Mouse (Mus musculus) intestine, embryonic 14.5 days (tissue): ENCODE data around the gene Sh3d19. TPM values are rescaled to one million over a fixed set of nuclear protein-coding genes. Genes with fewer than 3 reads are reported as not detected.
A peak's percentile ranks its signal among the peaks of the same experiment; 100 is the strongest.
"Not testable (repeated sequence)": the region's sequence is repeated elsewhere in the genome, so short reads cannot be mapped to it uniquely, and the experiment has no call there.

Source experiments
- ATAC-seq: fragments of 200-750 bp; cut with Nextera tagmentation; replicated peaks from 2 replicates; pipeline ENCODE4 v1.8.0; 2017; ENCODE audit warnings: low read depth, moderate number of reproducible peaks, moderate TSS enrichment, moderate library complexity; ENCODE audit not compliant: low FRiP score, low TSS enrichment
- DNase-seq: peaks from one replicate; pipeline ENCODE4 v3.0.0-alpha.2; 2018; ENCODE audit warnings: low spot score
- H3K27ac ChIP-seq: fragments of 300-500 bp; sonication (generic); 2 replicates; pipeline ENCODE4 v1.5.1; 2014; ENCODE audit warnings: low read depth, mild to moderate bottlenecking, control low read depth
- H3K27me3 ChIP-seq: fragments of 300-500 bp; sonication (generic); replicated peaks from 2 replicates; pipeline ENCODE4 v1.6.1; 2014; ENCODE audit warnings: low read length, control low read depth; ENCODE audit not compliant: control insufficient read depth, insufficient read depth
- H3K36me3 ChIP-seq: fragments of 300-500 bp; sonication (generic); 2 replicates; pipeline ENCODE4 v1.6.1; 2014; ENCODE audit warnings: low read length, control low read depth; ENCODE audit not compliant: control insufficient read depth, insufficient read depth
- H3K4me1 ChIP-seq: fragments of 300-500 bp; sonication (generic); replicated peaks from 2 replicates; pipeline ENCODE4 v1.6.1; 2014; ENCODE audit warnings: low read length, control low read depth, mixed read lengths; ENCODE audit not compliant: control insufficient read depth, insufficient read depth
- H3K4me2 ChIP-seq: fragments of 300-500 bp; sonication (generic); 2 replicates; pipeline ENCODE4 v1.6.1; 2014; ENCODE audit warnings: low read length
- H3K4me3 ChIP-seq: fragments of 300-500 bp; sonication (generic); 2 replicates; pipeline ENCODE4 v1.5.1; 2014; ENCODE audit warnings: low read depth, low read length, control low read depth, mixed read lengths
- H3K9ac ChIP-seq: fragments of 300-500 bp; sonication (generic); 2 replicates; pipeline ENCODE4 v1.6.1; 2014; ENCODE audit warnings: mild to moderate bottlenecking, low read length
- H3K9me3 ChIP-seq: fragments of 300-500 bp; sonication (generic); 2 replicates; pipeline ENCODE4 v1.6.1; 2016; ENCODE audit warnings: low read length, control low read depth; ENCODE audit not compliant: control insufficient read depth
- WGBS: fragments of 180-500 bp; shearing (Covaris S2); extraction: QIAGEN DNeasy Blood & Tissue Kit; methylation state at CpG from one replicate; pipeline ENCODE4 v1.1.7; 2014; 5-methylcytosine and 5-hydroxymethylcytosine counted together
- polyA plus RNA-seq: library from polyadenylated mRNA; unstranded; fragments of >200 nt; fragmentation: Nextera tagmentation; extraction: Ambion mirVana; gene quantifications from 2 replicates; pipeline ENCODE4 v1.2.1, GENCODE M21; 2014

The Sh3d19 gene
- polyA plus RNA-seq, 1 experiment from 2014 or later: 55.4 TPM

DNA sequence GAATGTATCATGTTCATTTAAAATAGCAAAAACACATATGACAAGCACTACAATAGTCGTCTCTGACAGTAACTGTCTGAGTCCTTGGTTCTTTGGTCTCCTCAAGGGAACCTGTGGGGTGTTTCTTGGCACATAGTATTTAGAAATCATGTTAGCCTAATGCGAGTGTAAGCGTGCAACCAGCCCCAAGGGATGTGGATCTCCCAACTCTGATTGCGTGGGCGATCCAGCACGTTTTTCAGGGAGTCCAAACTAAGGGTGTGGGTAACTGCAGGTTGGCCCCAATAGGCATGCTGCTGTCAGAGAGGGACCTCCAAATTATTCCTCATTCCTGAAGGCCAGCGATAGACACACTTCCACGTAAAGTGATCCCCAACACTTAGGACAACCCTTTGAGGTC lies 1.9 kb upstream of the Sh3d19 start:
- Histone ChIP-seq H3K4me3 (no peak overlapping the region), H3K27me3 (no peaks in the 10 kb centered on the region), H3K4me2 (no peak overlapping the region), H3K9me3 (no peaks in the 10 kb centered on the region), H3K9ac (no peak overlapping the region), H3K27ac (no peak overlapping the region), H3K4me1 (peaks cover 10% of the 10 kb centered on the region), H3K36me3 (no peaks in the 10 kb centered on the region)
- WGBS: 89% methylated on average over 8 of the region's 8 CpGs
- DNase-seq: no peak
- ATAC-seq: no peak

DNA sequence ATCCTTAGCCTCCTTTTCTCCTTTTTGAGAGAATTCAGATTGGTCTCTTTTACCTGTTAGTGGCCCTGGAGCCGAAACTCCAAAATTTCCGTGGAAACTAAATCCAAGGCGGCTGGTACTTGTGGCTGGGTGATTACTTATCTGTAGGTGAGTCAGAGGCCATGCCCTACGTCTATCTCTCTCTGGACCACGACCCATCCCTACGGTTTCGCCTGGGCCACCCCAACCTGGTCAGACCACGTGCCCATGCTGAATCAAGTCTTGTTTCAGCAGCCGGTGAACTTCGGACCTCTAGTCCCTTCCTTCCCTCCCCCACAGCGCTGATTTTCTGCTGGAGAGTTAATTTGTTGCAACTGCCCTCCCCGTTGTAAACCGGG lies 678 bp downstream of the Sh3d19 start:
- H3K9me3 ChIP-seq: no peaks in the 10 kb centered on the region
- ATAC-seq (peak; percentile 73; the same call in 1 of the 2 replicates), DNase-seq (no peak)
- peak overlapping the region; percentile 89 for H3K27ac ChIP-seq
- peaks cover 10% of the 10 kb centered on the region for H3K4me1 ChIP-seq
- 1% methylated on average over 13 of the region's 13 CpGs for WGBS
- no peaks in the 10 kb centered on the region for H3K27me3 ChIP-seq
- H3K4me3 ChIP-seq: peak overlapping the region; percentile 79
- H3K9ac ChIP-seq: peak overlapping the region; percentile 81
- no peaks in the 10 kb centered on the region for H3K36me3 ChIP-seq
- H3K4me2 ChIP-seq: peak overlapping the region; percentile 86

DNA sequence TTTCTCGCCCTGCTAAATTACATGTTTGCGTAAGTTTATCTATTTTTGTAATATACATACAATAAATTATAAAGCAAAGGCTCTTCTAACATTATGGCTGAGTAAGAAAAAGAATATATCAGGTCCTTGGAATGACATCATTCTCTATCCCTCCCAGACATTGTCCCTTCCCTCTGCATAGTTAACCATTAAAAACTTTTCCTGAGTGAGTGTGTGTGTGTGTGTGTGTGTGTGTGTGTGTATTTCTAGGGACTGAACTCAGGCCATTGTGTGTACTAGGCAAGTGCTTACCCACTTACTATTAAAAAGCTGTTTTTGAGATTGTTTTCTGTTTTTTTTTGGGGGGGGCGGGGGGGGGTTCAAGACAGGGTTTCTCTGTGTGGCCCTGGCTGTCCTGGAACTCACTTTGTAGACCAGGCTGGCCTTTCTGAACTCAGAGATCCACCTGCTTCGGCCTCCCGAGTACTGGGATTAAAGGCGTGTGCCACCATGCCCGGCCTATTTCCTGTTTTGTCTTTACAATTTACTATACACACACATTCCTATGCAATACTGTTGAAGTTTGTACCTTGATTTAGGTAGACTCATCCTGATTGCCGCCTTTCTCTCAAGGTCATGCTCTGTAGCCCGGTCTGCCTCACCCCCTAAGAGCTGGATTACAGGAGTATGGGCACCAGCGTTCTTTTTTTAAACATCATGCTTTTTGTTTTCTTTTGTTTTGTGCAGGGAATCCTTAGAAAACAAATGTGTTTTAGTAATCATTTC lies 2.6 kb downstream of the Sh3d19 start:
- ATAC-seq: no peak
- Histone ChIP-seq H3K4me2 (peak overlapping the region; percentile 86), H3K4me1 (peaks cover 12% of the 10 kb centered on the region), H3K27ac (peak overlapping the region; percentile 89; the same call in 1 of the 2 replicates), H3K9ac (no peak overlapping the region), H3K27me3 (no peaks in the 10 kb centered on the region), H3K4me3 (no peak overlapping the region), H3K36me3 (no peaks in the 10 kb centered on the region), H3K9me3 (no peaks in the 10 kb centered on the region)
- WGBS: 78% methylated on average over 10 of the region's 10 CpGs
- DNase-seq: no peak

DNA sequence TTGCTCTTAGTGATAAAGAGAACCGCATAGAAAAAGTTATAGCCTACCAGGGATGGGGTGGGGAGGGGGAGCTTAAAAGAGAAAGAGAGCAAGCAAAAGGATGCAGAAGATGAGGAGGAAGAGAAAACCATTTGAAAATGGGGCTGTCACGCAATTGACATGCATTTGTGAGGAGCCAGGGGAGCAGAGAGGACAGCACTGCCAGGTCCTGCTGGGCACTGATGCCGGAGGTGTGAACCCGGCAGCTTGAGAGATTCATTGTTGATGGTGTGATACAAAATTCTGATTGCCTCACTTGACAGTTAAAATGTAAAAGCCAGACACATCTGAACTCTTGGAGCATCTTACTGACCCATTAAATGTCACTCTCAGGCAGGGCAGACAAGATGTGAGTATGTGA lies 3.5 kb downstream of the Sh3d19 start:
- Histone ChIP-seq H3K9ac (no peak overlapping the region), H3K27me3 (no peaks in the 10 kb centered on the region), H3K4me3 (no peak overlapping the region), H3K27ac (no peak overlapping the region), H3K36me3 (no peaks in the 10 kb centered on the region), H3K4me1 (peaks cover 12% of the 10 kb centered on the region), H3K4me2 (no peak overlapping the region), H3K9me3 (no peaks in the 10 kb centered on the region)
- ATAC-seq (no peak), DNase-seq (no peak)
- WGBS: 65% methylated on average over 4 of the region's 4 CpGs

DNA sequence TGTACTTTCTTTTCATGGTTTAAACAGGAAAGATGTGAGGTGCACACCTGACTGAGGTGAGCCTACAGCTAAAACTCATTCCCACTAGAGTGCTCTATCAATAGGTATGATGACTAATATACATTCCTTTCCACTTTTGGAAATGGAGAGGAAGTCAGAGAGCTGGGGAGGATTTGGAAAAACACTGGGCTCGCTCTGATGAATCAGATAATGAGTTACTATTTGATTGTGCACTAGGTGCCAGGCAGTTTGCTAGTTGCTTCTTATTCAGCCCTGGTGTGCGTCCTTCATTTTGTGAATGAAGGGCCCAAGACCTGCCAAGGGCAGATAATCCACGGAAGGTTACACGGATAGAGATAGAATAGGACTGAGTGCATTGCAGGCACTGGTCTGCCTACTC lies 9.1 kb downstream of the Sh3d19 start:
- WGBS: 92% methylated on average over 4 of the region's 4 CpGs

DNA sequence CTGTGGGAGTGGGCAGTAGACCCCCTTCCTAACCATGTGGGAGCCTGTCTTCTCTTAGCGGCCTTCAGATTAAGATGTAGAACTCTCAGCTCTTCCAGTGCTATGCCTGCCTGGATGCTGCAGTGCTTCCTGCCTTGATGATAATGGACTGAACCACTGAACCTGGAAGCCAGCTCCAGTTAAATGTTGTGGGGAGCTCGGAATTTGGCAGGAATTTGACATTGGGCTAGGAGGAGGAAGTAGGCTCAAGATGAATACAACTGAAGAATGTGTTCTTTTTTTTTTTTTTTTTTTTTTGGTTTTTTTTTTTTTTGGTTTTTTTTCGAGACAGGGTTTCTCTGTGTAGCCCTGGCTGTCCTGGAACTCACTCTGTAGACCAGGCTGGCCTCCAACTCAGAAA lies 10.9 kb downstream of the Sh3d19 start:
- not testable (repeated sequence) for DNase-seq, H3K36me3 ChIP-seq, H3K27me3 ChIP-seq, H3K9ac ChIP-seq, H3K4me1 ChIP-seq, H3K27ac ChIP-seq, ATAC-seq, H3K9me3 ChIP-seq, H3K4me3 ChIP-seq, H3K4me2 ChIP-seq
- WGBS: 81% methylated on average over 3 of the region's 3 CpGs

More for the DNA sequence above, 9.1 kb downstream of the Sh3d19 start:
- Histone ChIP-seq H3K27me3 (no peaks in the 10 kb centered on the region), H3K4me3 (no peak overlapping the region), H3K9me3 (no peaks in the 10 kb centered on the region), H3K36me3 (no peaks in the 10 kb centered on the region), H3K9ac (no peak overlapping the region), H3K4me1 (0 out of 2 replicates have a peak, but pooled peaks cover 2% of the 10 kb centered on the region), H3K4me2 (no peak overlapping the region), H3K27ac (no peak overlapping the region)
- no peak for DNase-seq
- ATAC-seq: no peak

DNA sequence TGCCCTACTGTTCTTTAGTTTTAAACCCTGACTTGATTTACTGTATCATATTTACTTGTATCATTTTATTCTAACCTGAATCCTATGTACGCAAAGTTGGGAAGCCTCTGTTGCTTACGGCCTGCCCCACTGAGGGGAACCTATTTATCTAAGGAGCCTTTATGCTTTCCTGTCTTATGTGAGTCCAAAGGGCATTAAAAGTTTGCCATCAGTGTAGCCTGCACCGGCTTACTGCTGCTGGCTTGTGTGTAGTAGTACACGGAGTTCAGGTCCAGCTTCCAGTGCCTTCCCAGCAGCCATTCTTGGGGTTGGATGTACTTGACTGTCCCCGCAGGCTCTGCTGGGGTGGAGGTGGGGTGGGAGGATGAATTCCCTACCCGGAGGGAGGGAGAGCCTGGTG lies 13.6 kb downstream of the Sh3d19 start:
- 84% methylated on average over 6 of the region's 6 CpGs for WGBS
- DNase-seq: no peak
- Histone ChIP-seq H3K36me3 (no peaks in the 10 kb centered on the region), H3K27me3 (no peaks in the 10 kb centered on the region), H3K4me2 (no peak overlapping the region), H3K9ac (no peak overlapping the region), H3K4me1 (no peaks in the 10 kb centered on the region), H3K27ac (no peak overlapping the region), H3K4me3 (no peak overlapping the region), H3K9me3 (no peaks in the 10 kb centered on the region)
- ATAC-seq: no peak

DNA sequence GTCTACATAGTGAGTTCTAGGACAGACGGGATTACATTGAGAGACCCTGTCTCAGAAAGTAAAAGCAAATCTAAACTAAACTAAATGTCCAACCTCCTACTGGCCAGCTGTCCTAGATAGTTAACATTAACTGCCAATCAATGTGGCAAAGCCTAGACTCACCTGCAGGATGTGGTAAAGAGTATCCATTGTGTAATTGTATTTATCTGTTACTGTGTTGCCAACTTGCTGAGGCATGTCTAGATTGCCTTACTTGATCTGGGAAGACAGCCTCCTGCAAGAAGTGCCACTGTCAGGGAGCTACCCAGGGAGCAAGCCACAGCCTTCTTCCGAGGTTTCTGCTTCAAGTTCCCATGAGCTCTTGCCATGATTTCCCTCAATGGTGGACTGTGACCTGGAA lies 16.3 kb downstream of the Sh3d19 start:
- Histone ChIP-seq H3K4me1 (peaks cover 5% of the 10 kb centered on the region; the same call in 1 of the 2 replicates), H3K4me3 (no peak overlapping the region), H3K9me3 (no peaks in the 10 kb centered on the region), H3K27me3 (no peaks in the 10 kb centered on the region), H3K4me2 (no peak overlapping the region), H3K27ac (no peak overlapping the region), H3K36me3 (no peaks in the 10 kb centered on the region), H3K9ac (no peak overlapping the region)
- 77% methylated on average over 2 of the region's 2 CpGs for WGBS
- DNase-seq: no peak
- no peak for ATAC-seq
